Mouse (Mus musculus) stomach, embryonic 14.5 days (tissue): Measurements from ENCODE around the gene Usp7. TPM values are rescaled to one million over a fixed set of nuclear protein-coding genes. Genes with fewer than 3 reads are reported as not detected.

Source experiments
- ATAC-seq: fragments of 200-750 bp; cut with Nextera tagmentation; 2 replicates; pipeline ENCODE4 v1.8.0; 2017; ENCODE audit warnings: low read depth, moderate TSS enrichment; ENCODE audit not compliant: insufficient number of reproducible peaks, insufficient read depth, low FRiP score
- H3K27ac ChIP-seq: fragments of 300-500 bp; sonication (generic); 2 replicates; pipeline ENCODE4 v1.5.1; 2014; ENCODE audit warnings: mild to moderate bottlenecking, low read length, moderate library complexity, mixed read lengths
- H3K27me3 ChIP-seq: fragments of 300-500 bp; sonication (generic); 2 replicates; pipeline ENCODE4 v1.6.1; 2014; ENCODE audit warnings: low read length, control low read depth, mixed read lengths; ENCODE audit not compliant: control insufficient read depth, insufficient read depth
- H3K36me3 ChIP-seq: fragments of 300-500 bp; sonication (generic); 2 replicates; pipeline ENCODE4 v1.6.1; 2014; ENCODE audit warnings: mild to moderate bottlenecking, control low read depth, low read length, moderate library complexity, mixed read lengths; ENCODE audit not compliant: control insufficient read depth, insufficient read depth
- H3K4me1 ChIP-seq: fragments of 300-500 bp; sonication (generic); 2 replicates; pipeline ENCODE4 v1.6.1; 2014; ENCODE audit warnings: low read length, control low read depth, mixed read lengths; ENCODE audit not compliant: control insufficient read depth, insufficient read depth
- H3K4me2 ChIP-seq: fragments of 300-500 bp; sonication (generic); replicated peaks from 2 replicates; pipeline ENCODE4 v1.6.1; 2014; ENCODE audit warnings: low read depth, low read length, control low read depth
- H3K4me3 ChIP-seq: fragments of 300-500 bp; sonication (generic); 2 replicates; pipeline ENCODE4 v1.5.1; 2014; ENCODE audit warnings: low read depth, low read length, control low read depth
- H3K9ac ChIP-seq: fragments of 300-500 bp; sonication (generic); replicated peaks from 2 replicates; pipeline ENCODE4 v1.6.1; 2014; ENCODE audit warnings: low read depth, mild to moderate bottlenecking, control low read depth, low read length, moderate library complexity, mixed read lengths
- H3K9me3 ChIP-seq: fragments of 300-500 bp; sonication (generic); 2 replicates; pipeline ENCODE4 v1.6.1; 2016; ENCODE audit warnings: low read depth, low read length, control low read depth; ENCODE audit not compliant: control insufficient read depth
- WGBS: fragments of 180-500 bp; shearing (Covaris S2); extraction: QIAGEN DNeasy Blood & Tissue Kit; methylation state at CpG from one replicate; pipeline ENCODE4 v1.1.7; 2014; 5-methylcytosine and 5-hydroxymethylcytosine counted together
- polyA plus RNA-seq: library from polyadenylated mRNA; unstranded; fragments of >200 nt; fragmentation: Nextera tagmentation; extraction: Ambion mirVana; gene quantifications from 2 replicates; pipeline ENCODE4 v1.2.1, GENCODE M21; 2014

Gene Usp7
- polyA plus RNA-seq, 1 experiment from 2014 or later, result 65.0 TPM

DNA sequence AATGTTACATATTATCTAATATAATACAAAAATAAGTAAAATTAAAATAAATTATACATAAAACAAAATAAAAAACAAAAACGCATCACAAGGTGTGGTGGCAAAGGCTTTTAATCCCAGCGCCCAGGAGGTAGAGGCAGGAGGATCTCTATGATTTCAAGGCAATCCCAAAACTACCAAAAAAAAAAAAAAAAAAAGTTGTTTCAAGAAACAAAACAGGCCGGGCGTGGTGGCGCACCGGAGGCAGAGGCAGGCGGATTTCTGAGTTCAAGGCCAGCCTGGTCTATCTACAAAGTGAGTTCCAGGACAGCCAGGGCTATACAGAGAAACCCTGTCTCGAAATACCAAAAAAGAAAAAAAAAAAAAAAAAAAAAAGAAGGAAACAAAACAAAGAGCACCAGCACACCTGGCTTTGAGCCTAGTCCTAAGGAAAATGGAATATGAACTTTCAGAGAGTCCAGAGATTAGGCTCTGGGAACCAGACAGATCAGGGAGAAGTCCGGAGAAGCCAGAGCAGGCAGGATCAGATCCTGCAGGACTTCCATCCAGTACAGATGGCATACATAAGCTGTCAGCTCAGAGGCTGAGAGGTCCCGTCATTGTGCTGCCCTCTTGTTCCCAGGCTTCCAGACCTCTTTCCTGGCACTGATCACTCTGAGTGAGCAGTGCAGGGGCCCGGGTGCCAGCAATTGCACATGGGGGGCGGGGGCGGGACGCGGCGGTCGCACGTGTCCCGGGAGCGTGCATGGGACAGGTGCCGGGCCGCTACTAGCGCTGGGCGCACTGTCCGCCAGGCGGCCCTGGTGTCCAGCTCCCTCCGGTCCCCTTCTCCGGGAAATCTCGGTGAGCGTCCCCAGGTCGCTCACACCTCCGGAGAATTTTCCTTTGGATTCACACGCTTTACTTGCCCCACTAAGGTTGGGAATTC lies 36.8 kb upstream of the Usp7 start:
- peak; percentile 54 for ATAC-seq
- peaks cover 8% of the 10 kb centered on the region; the same call in 1 of the 2 replicates for H3K36me3 ChIP-seq

DNA sequence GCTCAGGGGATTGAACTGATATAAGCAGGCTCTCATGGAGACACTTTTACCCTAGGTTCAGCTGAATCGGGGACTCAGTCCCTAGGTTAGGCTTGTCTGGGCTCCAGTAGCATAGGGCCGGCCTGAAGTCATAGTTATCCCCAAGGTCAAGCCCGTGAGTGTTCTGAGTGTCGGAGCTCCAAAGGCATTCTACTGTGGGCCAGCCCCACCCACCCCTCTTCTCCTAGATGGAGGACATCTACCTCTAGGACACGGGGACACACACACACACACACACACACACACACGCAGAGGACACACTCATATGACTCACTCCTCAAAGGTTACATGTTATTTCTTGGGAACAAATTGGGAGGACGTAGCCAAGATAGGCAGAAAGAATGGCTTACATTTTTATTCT lies 35.3 kb upstream of the Usp7 start:
- no peak overlapping the region for H3K9ac ChIP-seq
- whole genome bisulfite sequencing, result 84% methylated on average over 7 of the region's 7 CpGs
- no peak overlapping the region for H3K4me2 ChIP-seq
- H3K36me3 ChIP-seq, result no peaks in the 10 kb centered on the region; the same call in 1 of the 2 replicates
- H3K27me3 ChIP-seq, result no peaks in the 10 kb centered on the region
- H3K27ac ChIP-seq, result no peak overlapping the region
- H3K4me3 ChIP-seq, result no peak overlapping the region
- no peak for ATAC-seq
- H3K4me1 ChIP-seq, result peaks cover 8% of the 10 kb centered on the region
- no peaks in the 10 kb centered on the region for H3K9me3 ChIP-seq

More for the DNA sequence above, 36.8 kb upstream of the Usp7 start:
- no peaks in the 10 kb centered on the region for H3K27me3 ChIP-seq
- peaks cover 15% of the 10 kb centered on the region for H3K4me1 ChIP-seq
- H3K9ac ChIP-seq, result peak overlapping the region; percentile 22; the same call in 1 of the 2 replicates
- no peaks in the 10 kb centered on the region for H3K9me3 ChIP-seq
- peak overlapping the region; percentile 57 for H3K4me3 ChIP-seq
- H3K27ac ChIP-seq, result peak overlapping the region; percentile 80
- 9% methylated on average over 33 of the region's 33 CpGs for WGBS
- peak overlapping the region; percentile 94 for H3K4me2 ChIP-seq

DNA sequence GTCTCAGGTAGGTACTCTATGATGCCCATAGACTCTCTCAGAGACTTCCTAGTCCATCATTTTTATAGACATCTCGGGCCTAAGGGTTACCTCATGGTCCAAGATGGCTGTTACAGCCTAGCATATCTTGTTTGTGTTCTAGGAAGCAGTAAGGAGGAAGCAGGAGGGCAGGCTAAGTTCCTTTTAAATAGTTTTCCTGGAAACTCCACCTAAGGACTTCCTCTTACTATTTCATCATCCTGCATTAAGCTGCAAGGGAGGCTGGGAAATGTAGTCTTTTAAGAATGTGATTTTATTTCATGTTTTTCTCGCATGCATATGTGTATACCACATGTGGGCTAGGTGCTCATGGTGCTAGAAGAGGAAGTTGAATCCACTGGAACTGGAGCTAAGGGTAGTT lies 31.6 kb upstream of the Usp7 start:
- H3K9ac ChIP-seq, result no peak overlapping the region
- no peaks in the 10 kb centered on the region for H3K36me3 ChIP-seq
- no peaks in the 10 kb centered on the region for H3K27me3 ChIP-seq
- no peak overlapping the region for H3K4me2 ChIP-seq
- H3K4me3 ChIP-seq, result no peak overlapping the region
- no peaks in the 10 kb centered on the region for H3K9me3 ChIP-seq
- H3K27ac ChIP-seq, result no peak overlapping the region
- ATAC-seq, result no peak
- no peaks in the 10 kb centered on the region for H3K4me1 ChIP-seq
- WGBS, result 64% methylated on average over 2 of the region's 2 CpGs

DNA sequence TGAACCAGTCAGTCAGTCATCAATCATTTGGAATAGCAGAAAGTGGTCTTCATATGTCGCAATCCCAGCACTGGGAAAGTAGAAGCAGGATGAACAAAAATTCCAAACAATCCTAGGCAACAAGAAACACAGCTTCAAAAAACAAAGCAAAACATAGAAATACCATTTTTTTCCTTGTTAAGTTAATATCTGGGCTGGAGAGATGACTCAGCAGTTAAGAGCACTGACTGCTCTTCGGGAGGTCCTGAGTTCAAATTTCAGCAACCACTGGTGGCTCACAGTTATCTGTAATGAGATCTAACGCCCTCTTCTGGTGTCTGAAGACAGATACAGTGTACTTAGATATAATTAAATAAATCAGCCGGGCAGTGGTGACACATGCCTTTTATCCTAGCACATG lies 30.5 kb upstream of the Usp7 start:
- H3K9ac ChIP-seq, result no peak overlapping the region
- no peaks in the 10 kb centered on the region for H3K4me1 ChIP-seq
- H3K4me2 ChIP-seq, result no peak overlapping the region
- ATAC-seq, result no peak
- H3K9me3 ChIP-seq, result no peaks in the 10 kb centered on the region
- H3K4me3 ChIP-seq, result no peak overlapping the region
- no peaks in the 10 kb centered on the region for H3K27me3 ChIP-seq
- H3K36me3 ChIP-seq, result no peaks in the 10 kb centered on the region
- WGBS, result 79% methylated on average over 4 of the region's 4 CpGs
- H3K27ac ChIP-seq, result no peak overlapping the region

DNA sequence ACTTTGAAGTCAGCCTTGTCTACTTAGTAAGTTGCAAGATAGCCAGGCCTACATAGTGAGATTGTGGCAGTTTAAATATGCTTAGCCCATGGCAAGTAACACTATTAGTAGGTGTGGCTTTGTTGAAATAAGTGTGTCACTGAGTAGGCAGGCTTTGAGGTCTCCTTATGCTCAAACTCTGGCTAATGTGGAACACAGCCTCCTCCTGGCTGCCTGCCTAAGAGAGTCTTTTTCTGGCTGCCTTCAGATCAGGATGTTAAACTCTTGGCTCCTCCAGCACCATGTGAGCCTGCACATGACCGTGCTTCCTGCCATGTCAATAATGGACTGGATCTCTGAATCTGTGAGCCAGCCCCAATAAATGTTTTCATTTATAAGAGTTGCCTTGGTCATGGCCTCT lies 29.3 kb upstream of the Usp7 start:
- H3K4me2 ChIP-seq, result no peak overlapping the region
- no peaks in the 10 kb centered on the region for H3K9me3 ChIP-seq
- H3K4me1 ChIP-seq, result no peaks in the 10 kb centered on the region
- no peaks in the 10 kb centered on the region for H3K27me3 ChIP-seq
- H3K27ac ChIP-seq, result no peak overlapping the region
- 82% methylated on average over 1 of the region's 1 CpGs for WGBS
- H3K36me3 ChIP-seq, result no peaks in the 10 kb centered on the region
- H3K4me3 ChIP-seq, result no peak overlapping the region
- no peak overlapping the region for H3K9ac ChIP-seq
- ATAC-seq, result peak; percentile 53; the same call in 1 of the 2 replicates

DNA sequence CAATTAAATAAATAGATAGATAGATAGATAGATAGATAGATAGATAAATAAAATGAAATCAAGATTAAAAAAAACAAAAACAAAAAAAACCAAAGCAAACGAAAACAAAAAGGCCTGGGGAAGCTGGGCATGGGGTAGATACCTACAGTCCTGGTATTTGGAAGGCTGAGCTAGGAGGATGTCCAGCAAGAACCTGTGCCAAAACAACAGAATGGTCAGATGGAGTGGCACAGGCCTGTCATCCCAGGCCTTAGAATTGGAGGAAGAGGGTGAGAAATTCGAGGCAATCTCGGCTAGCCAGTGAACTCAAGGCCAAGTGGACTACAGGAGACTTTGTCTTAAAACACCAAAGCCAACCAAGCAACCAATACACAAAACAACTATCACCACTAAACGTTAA lies 25.8 kb upstream of the Usp7 start:
- 81% methylated on average over 4 of the region's 4 CpGs for WGBS
- H3K4me2 ChIP-seq, result no peak overlapping the region
- no peaks in the 10 kb centered on the region for H3K36me3 ChIP-seq
- H3K27me3 ChIP-seq, result no peaks in the 10 kb centered on the region
- H3K9me3 ChIP-seq, result no peaks in the 10 kb centered on the region
- ATAC-seq, result no peak
- H3K27ac ChIP-seq, result no peak overlapping the region
- no peak overlapping the region for H3K9ac ChIP-seq
- H3K4me1 ChIP-seq, result no peaks in the 10 kb centered on the region
- H3K4me3 ChIP-seq, result no peak overlapping the region

DNA sequence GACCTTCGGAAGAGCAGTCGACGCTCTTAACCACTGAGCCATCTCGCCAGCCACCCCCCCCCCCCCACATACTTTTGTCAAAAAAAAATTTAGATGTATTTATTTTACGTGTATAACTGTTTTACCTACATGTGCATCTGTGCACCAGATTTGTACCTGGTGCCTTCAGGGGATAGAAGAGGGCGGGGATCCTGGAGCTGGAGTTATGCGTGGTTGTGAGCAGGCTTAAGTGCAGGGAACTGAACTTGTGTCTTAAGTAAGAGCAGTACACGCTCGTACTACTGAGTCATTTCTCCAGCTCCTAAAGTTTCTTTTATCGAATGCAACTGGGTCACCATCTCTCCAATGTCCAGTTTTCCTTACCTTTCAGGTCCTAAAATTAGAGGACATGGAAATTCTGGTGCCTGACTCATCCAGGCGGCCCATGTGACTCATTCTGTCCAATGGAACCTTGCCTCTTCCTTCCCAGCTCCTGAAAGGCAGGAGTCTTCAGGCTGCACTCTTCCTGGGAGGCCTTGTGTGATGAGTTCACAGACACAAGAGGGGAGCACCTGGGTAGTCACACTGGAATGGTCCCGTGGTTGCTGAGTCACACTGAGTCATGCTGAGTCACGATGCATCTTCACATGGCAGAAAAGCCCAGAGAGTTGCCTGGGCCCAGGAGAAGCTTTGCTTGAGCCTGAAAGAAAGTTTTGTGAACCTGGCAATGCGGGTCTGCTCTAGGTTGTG lies 18.5 kb upstream of the Usp7 start:
- Histone ChIP-seq H3K9ac (no peak overlapping the region), H3K4me1 (no peaks in the 10 kb centered on the region), H3K9me3 (no peaks in the 10 kb centered on the region), H3K4me2 (no peak overlapping the region), H3K36me3 (no peaks in the 10 kb centered on the region), H3K4me3 (no peak overlapping the region), H3K27me3 (no peaks in the 10 kb centered on the region), H3K27ac (no peak overlapping the region)
- WGBS, result 85% methylated on average over 14 of the region's 14 CpGs
- ATAC-seq, result peak; percentile 63; the same call in 1 of the 2 replicates

DNA sequence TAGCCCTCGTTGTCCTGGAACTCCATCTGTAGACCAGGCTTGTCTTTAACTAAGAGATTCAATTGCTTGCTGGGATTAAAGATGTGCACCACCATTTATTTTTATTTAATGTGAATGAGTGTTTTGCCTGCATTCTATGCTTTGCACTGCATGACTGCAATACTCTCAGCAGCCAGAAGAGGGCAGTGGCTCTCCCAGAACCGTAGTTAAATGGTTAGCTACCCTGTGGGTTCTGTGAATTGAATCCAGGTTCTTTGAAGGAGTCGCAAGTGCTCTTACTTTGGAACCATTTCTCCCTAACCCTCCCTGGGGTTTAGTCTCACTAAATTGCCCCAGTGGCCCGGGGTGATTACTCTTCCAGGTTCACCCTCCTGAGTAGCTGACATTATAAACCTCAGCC lies 14.6 kb upstream of the Usp7 start:
- H3K9me3 ChIP-seq, result no peaks in the 10 kb centered on the region
- H3K4me3 ChIP-seq, result no peak overlapping the region
- no peaks in the 10 kb centered on the region for H3K4me1 ChIP-seq
- no peak overlapping the region for H3K4me2 ChIP-seq
- H3K9ac ChIP-seq, result no peak overlapping the region
- 17% methylated on average over 4 of the region's 4 CpGs for WGBS
- no peak overlapping the region for H3K27ac ChIP-seq
- no peak for ATAC-seq
- no peaks in the 10 kb centered on the region for H3K36me3 ChIP-seq
- no peaks in the 10 kb centered on the region for H3K27me3 ChIP-seq
